Mouse (Mus musculus) ovary, adult 18-20 months (tissue): ENCODE results near the gene Plcd1.
A peak's percentile ranks its signal among the peaks of the same experiment; 100 is the strongest.

Experiments used
- DNase-seq: peaks from one replicate; pipeline ENCODE4 v3.0.0; 2022; ENCODE audit warnings: low spot score, mixed read lengths

Plcd1 gene

DNA sequence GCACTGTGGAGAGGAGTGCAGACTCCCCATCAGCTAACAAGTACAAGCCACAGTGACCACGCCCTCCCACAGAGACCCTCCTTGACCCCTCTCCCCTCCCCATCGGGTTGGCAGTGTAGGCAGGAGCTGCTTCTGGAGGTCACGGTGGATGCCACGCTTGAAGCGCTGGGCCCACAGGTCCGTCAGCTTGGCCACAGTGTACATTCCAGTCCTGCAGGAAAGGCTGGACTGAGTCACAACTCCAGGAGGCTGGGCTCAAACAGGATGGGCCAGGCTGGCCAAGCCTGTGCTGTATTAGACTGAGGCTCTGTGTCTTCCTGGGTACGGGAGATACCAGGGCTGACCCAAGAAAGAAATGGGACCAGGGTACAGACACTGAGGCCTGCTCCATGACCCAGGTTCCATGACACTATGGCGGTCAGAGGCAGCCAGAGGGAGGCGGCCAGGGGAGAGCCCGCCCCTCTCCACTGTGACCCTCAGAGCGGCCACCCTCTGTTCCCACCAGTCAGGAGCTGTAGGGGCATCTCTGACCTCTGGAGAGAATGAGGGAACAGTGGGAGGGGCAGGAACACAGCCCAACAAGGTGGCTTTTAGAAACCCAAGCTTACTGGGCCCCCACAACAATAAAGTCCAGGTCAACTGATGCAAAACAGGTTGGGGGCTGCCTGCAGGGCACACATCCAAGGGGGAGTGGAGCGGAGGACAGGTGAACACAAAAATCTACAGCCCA lies 1.6 kb downstream of the Plcd1 start:
- DNase-seq, result peak; percentile 18

GRCm38 (mm10) chr9:119090462-119090861 lies 2.8 kb downstream of the Plcd1 start:
- DNase-seq, result no peak

DNA sequence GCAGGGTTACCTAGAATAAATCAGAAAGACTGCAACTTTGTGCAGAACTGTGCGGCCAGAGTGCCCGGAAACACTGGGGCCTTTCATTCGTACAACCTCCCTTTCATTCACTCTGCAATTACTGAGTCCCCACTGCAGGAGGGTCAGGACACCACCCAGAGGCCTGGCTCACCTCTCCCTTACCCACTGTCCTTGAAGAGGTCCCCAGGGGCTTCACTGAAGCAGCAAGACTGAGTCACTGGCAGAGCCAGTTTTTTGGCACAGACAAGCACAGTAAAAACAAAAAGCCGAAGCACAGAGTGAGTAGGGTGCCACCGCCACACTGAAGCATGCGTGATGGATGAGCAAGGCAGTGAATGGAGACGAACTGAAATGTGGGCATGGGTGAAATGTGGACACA lies 3.9 kb downstream of the Plcd1 start:
- DNase-seq, result peak; percentile 13

DNA sequence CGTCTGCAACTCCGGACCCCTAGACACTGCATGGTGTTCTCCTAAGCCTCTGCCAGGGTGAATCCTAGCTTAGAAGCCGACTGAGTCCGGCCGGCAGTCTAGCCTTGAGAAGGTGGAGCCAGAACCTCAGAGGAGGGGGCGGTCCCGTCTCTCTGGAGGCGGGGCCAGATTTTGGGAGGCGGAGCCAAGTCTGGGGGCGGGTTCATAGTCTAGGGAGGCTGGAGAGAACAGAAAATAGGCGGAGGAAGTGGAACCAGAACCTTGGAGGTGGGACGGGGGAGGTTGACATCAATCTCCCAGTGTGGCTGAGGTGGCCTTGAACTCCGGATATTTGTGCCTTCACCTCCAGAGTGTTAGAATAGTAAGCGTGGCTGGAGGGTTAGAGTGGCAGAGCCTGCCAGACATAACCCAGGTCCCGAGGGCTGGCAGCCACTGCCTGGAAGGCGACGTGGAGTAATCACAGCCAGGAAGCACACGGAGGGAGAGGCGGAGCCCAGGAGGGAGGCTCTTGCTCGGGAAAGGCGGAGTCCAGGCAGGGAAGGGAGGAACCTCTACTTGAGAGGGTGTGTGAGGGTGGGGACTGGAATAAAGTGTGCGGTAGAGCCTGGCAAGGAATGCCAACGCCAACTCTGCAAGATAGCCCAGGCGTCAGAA lies 5.0 kb downstream of the Plcd1 start:
- DNase-seq, result peak; percentile 92

DNA sequence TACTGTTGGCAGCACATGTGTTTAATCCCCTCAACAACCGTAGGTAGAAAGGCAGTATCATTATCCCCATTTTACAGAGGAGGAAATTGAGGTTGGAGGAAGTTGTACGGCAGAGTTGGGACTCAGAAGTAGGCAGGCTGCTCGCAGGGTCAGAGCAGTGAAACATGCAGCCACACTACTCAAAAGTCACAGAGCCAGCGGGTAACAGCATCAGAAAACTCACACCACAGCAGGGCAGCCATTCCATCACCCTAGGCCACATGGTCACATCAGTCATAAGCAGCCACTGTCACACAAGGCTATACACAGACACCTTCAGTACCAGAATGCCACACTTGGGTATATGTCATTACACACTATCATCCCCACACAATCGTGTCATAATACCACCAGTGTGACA lies 6.0 kb downstream of the Plcd1 start:
- DNase-seq, result no peak

DNA sequence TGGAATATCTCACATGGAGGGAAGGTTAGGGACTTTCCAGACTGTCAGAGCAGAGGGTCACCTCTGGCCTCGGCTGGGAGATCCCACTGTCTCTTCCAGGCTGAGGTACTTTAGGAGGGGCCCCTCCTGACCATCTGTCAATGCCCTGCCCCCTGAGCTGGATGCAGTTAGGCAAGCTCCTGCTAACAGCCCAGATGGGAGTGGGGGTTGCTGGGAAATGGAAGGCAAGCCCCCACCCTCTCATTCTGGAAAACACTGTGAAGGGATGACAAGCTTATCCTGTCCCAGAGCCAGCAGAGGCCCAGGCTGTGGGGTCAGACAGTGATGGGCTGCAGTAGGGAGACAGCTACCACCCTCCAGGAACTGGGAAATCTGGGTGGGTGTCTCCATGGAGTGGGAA lies 6.9 kb downstream of the Plcd1 start:
- DNase-seq, result no peak

GRCm38 (mm10) chr9:119083966-119084365 lies 9.3 kb downstream of the Plcd1 start:
- DNase-seq, result no peak

GRCm38 (mm10) chr9:119082656-119083430 lies 10.5 kb downstream of the Plcd1 start:
- DNase-seq, result no peak

DNA sequence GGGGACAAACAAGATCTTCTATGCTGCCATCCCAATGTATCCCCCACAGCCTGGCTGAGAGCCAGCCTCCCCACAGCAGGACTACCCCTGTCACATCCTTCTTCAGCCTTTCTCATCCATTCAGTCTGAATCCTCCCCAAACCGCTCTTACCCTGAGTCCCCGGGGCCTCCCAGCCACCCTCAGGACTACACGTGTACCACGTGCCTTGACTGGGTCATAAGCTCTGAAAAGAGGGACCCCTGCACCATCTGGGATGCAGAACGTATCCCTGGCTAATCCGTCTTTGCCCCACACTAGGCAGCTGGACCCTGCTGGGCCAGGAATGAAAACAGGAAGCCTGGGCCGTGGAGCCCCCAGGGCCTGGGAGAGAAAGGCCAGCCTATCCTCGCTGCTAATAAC lies 11.3 kb downstream of the Plcd1 start:
- no peak for DNase-seq

GRCm38 (mm10) chr9:119080040-119080675 lies 13.1 kb downstream of the Plcd1 start:
- DNase-seq, result no peak

GRCm38 (mm10) chr9:119075685-119076084 lies 17.6 kb downstream of the Plcd1 start:
- no peak for DNase-seq

DNA sequence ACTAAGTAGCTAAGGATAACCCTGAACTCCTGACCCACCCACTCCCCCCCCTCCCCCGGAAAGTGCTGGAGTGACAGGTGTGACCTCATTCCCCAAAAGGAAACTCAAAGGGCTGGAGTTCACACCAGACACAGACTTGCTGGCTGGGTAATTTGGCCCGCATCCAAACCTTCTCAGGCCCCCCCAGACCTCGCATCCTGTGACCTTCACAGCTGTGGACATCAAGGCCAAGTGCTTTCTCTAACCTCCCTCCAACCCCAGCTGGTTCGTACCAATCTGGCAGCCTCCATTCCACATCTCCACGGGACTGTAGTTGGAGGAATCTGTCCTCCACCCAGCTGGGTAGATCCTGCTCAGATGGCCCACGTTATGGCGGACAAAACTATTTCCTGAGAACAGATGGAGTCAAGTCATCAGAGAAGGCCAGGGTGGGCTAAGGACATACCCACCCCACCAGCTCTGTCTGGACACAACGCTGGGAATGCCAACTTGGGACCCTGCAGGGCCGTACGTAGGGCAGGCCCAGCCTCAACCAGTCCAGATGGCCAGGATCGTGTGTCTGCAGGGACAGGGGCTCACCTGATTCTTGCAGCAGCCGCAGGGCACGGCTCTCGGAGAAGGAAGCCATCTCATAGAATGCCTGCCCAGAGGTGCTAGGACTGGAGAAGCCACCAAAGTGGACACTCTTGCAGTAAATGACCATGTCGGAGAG lies 20.0 kb downstream of the Plcd1 start:
- peak; percentile 77 for DNase-seq

DNA sequence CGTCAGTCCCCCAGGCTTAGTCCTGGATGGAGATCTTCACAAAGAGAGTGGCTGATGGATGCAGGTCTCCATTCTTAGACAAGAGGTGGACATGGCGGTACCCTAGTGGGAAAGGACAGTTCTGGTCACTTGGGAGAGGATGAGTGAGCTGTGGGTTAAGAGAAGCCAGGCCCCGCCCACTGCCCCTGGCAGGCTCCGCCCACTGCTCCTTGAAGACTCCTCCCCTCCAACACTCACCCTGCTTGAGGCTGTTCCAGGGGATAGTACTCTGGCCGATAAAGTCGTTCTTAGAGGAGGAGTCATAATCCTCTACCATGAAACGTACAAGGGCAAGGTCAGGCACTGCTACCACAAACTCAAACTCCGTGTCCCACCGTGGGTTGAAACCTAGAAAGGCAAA lies 21.5 kb downstream of the Plcd1 start:
- DNase-seq, result no peak

- DNase-seq, result no peak
Observed at GRCm38 (mm10) chr9:119070173-119070825, 23.0 kb downstream of the Plcd1 start.

DNA sequence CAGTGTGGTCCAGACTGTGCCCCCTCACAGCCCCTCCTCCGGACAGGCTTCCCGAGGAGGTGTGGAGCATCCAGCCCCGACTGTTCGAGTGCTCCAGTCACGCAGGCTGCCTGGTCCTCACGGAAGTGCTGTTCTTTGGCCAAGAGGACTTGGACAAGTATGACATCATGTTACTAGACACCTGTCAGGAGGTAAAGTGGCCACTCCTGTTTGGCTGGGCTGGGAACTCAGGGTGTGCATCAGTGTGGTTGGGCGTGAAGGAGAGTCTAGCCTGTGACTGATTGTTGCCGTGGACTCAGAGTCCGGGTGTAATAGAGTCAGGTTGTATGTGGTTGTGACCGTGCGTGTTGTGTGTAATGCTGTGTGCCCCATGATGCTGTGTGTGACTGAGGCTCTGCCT lies 25.0 kb downstream of the Plcd1 start:
- DNase-seq, result no peak

DNA sequence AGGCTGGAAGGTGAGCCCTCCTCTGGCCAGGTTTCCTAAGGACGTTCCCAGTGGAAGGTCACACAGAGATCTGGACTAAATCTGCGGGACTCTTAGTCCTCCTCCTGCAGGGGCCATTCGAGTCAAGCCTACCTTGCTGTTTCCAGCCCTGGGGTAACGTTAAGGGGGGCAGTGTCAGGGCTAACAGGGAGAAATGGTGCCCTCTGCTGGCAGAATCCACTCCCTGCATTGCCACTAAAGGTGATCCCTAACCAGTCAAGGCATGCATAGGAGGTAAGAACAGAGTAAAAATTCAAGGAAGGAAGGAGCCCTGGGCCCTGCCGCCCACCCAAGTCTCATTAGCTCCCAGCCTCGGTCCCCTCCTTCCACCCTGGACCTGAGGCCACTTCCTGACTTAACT lies 25.7 kb downstream of the Plcd1 start:
- peak; percentile 49 for DNase-seq

DNA sequence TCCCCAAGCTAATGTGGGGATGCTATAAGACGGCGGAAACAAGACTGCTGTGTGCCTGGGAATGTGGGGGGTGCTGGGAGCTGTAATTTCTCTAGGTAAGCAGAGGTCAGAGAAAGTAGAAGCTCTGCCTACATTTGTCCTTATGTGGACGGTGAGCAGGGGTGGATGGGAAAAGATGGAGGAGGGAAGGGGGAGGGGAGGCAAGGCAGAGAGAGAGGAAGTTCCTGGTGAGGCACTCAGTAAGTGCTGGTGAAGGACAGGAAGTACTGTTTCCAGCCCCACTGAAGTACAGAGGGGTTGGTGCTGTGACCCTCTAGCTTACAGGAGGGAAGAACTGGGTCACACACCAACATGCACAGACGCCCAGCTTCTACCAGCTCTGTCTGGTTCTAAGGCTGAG lies 29.0 kb downstream of the Plcd1 start:
- no peak for DNase-seq

GRCm38 (mm10) chr9:119063036-119063644 lies 30.2 kb downstream of the Plcd1 start:
- DNase-seq, result no peak

DNA sequence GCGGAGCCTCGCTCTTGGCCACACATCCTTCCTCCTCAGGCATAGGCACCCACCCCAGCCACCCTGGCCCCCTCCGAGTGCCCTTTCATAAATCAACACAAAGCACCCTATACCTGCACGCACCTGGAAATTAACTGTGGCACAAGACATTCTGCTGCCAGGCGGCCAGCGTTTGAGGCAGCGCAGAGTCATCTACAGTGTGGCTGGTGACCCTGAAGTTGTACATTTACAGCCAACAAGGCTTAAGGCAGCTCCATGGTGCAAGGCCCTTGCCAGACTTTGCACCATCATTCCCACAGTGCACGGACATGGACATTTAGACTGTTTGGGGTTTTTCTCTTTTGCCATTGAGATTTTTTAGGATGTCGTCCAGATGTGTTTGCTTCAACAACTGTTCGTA lies 32.6 kb downstream of the Plcd1 start:
- no peak for DNase-seq

- no peak for DNase-seq
Observed at GRCm38 (mm10) chr9:119058245-119058644, 35.1 kb downstream of the Plcd1 start.

DNA sequence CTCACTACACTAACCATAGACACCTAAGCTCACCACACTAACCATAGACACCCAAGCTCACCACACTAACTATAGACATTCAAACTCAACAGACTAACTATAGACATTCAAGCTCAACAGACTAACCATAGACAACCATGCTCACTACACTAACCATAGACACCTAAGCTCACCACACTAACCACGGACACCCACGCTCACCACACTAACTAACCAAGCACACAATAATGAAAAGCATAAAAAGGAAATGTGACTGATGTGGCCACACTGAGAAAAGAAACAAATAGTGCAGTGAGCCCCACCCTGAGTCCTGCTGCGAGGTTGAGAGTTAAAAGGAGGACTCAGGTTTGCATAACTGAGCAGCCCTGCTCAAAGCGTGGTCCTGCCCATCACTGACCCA lies 38.0 kb downstream of the Plcd1 start:
- DNase-seq, result no peak
